Mouse (Mus musculus) CH12.LX (cell line): ENCODE measurements around the gene Plxnb2. TPM values are rescaled to one million over a fixed set of nuclear protein-coding genes. Genes with fewer than 3 reads are reported as not detected.

Experiments used
- DNase-seq: peaks from one replicate; pipeline ENCODE4 v3.0.0-alpha.2; 2013; ENCODE audit errors: extremely low read depth
- H3K27ac ChIP-seq: 2 replicates; pipeline ENCODE4 v1.5.1; 2012; ENCODE audit warnings: low read depth, mild to moderate bottlenecking, control low read depth, moderate library complexity; ENCODE audit not compliant: insufficient read depth
- H3K27me3 ChIP-seq: replicated peaks from 2 replicates; pipeline ENCODE3; 2012; ENCODE audit warnings: inconsistent platforms
- H3K36me3 ChIP-seq, 2 experiments: replicated peaks in 1 of 2; 2 replicates each; pipeline versions ENCODE3 to v1.6.1; 2012; ENCODE audit warnings: inconsistent platforms in 1 of 2, low read length in 1 of 2, mild to moderate bottlenecking in 1 of 2, mixed read lengths in 1 of 2, moderate library complexity in 1 of 2; ENCODE audit not compliant: control insufficient read depth in 1 of 2, insufficient read depth in 1 of 2
- H3K4me1 ChIP-seq, 2 experiments: 2 replicates each; pipeline ENCODE4 v1.6.1; 2012; ENCODE audit warnings: inconsistent platforms in 1 of 2, moderate library complexity in 1 of 2; ENCODE audit not compliant: insufficient read depth in 2 of 2, control insufficient read depth in 1 of 2
- H3K4me2 ChIP-seq: 2 replicates; pipeline ENCODE4 v1.6.1; 2012; ENCODE audit warnings: low read depth, mild to moderate bottlenecking, control low read depth; ENCODE audit not compliant: poor library complexity, insufficient read depth, severe bottlenecking
- H3K4me3 ChIP-seq, 3 experiments: fragments of 150-350 bp in 1 of 3; sonication (generic) in 1 of 3; replicated peaks in 1 of 3; 2 replicates each; pipeline versions ENCODE3 to v1.5.1; 2011 to 2012; ENCODE audit warnings: low read depth in 2 of 3, low read length in 2 of 3, mild to moderate bottlenecking in 2 of 3, moderate library complexity in 2 of 3, control low read depth in 1 of 3, improper control_type of control experiment in 1 of 3, inconsistent platforms in 1 of 3, mixed read lengths in 1 of 3; ENCODE audit not compliant: poor library complexity in 1 of 3
- H3K79me2 ChIP-seq: replicated peaks from 2 replicates; pipeline ENCODE4 v1.6.1; 2012; ENCODE audit warnings: mild to moderate bottlenecking, moderate library complexity; ENCODE audit not compliant: control insufficient read depth, poor library complexity, insufficient read depth, severe bottlenecking; ENCODE audit errors: extremely low read depth
- H3K9ac ChIP-seq: 2 replicates; pipeline ENCODE4 v1.6.1; 2012; ENCODE audit warnings: low read depth, mild to moderate bottlenecking, control low read depth, moderate library complexity; ENCODE audit not compliant: insufficient read depth
- H3K9me3 ChIP-seq: replicated peaks from 2 replicates; pipeline ENCODE3; 2012; ENCODE audit warnings: low read length, inconsistent platforms, mixed read lengths
- BHLHE40 ChIP-seq: IDR thresholded peaks from 2 replicates; pipeline ENCODE4 v1.6.1; 2011; ENCODE audit warnings: mild to moderate bottlenecking, low read depth, low read length, improper control_type of control experiment
- CHD2 ChIP-seq: IDR thresholded peaks from 2 replicates; pipeline ENCODE4 v1.6.1; 2011; ENCODE audit warnings: low read length, improper control_type of control experiment
- CTCF ChIP-seq, 2 experiments: IDR thresholded peaks in 1 of 2; conservative IDR thresholded peaks in 1 of 2; 2 replicates each; pipeline ENCODE4 v1.5.1; 2011 to 2012; ENCODE audit warnings: low read depth in 2 of 2, low read length in 2 of 2, improper control_type of control experiment in 1 of 2, inconsistent platforms in 1 of 2, mild to moderate bottlenecking in 1 of 2, moderate library complexity in 1 of 2
- ELF1 ChIP-seq: IDR thresholded peaks from 2 replicates; pipeline ENCODE4 v1.6.1; 2014; ENCODE audit warnings: low read depth, mild to moderate bottlenecking, inconsistent platforms, low read length, improper control_type of control experiment
- ETS1 ChIP-seq: conservative IDR thresholded peaks from 2 replicates; pipeline ENCODE4 v1.6.1; 2012; ENCODE audit warnings: low read depth, mild to moderate bottlenecking, inconsistent platforms, low read length, improper control_type of control experiment, moderate library complexity
- HCFC1 ChIP-seq: IDR thresholded peaks from 2 replicates; pipeline ENCODE4 v1.6.1; 2012; ENCODE audit warnings: low read depth, mild to moderate bottlenecking, inconsistent platforms, low read length, improper control_type of control experiment
- IRF4 ChIP-seq: IDR thresholded peaks from 2 replicates; pipeline ENCODE4 v1.6.1; 2014; ENCODE audit warnings: low read depth, mild to moderate bottlenecking, inconsistent platforms, low read length, improper control_type of control experiment
- JUN ChIP-seq: IDR thresholded peaks from 2 replicates; pipeline ENCODE4 v1.6.1; 2011; ENCODE audit warnings: low read depth, mild to moderate bottlenecking, low read length, improper control_type of control experiment, moderate library complexity; ENCODE audit not compliant: insufficient read depth
- KAT2A ChIP-seq: IDR thresholded peaks from 2 replicates; pipeline ENCODE4 v1.6.1; 2012; ENCODE audit warnings: low read length, improper control_type of control experiment, inconsistent platforms; ENCODE audit not compliant: insufficient replicate concordance
- MAFK ChIP-seq: IDR thresholded peaks from 2 replicates; pipeline ENCODE4 v1.6.1; 2011; ENCODE audit warnings: low read length, improper control_type of control experiment; ENCODE audit not compliant: insufficient replicate concordance
- MAX ChIP-seq: IDR thresholded peaks from 2 replicates; pipeline ENCODE4 v1.6.1; 2011; ENCODE audit warnings: low read length, improper control_type of control experiment
- MAZ ChIP-seq: IDR thresholded peaks from 2 replicates; pipeline ENCODE4 v1.6.1; 2012; ENCODE audit warnings: low read depth, mild to moderate bottlenecking, inconsistent platforms, low read length, improper control_type of control experiment, moderate library complexity
- MEF2A ChIP-seq: IDR thresholded peaks from 2 replicates; pipeline ENCODE4 v1.6.1; 2014; ENCODE audit warnings: low read depth, mild to moderate bottlenecking, inconsistent platforms, low read length, improper control_type of control experiment, borderline replicate concordance
- MXI1 ChIP-seq: IDR thresholded peaks from 2 replicates; pipeline ENCODE4 v1.6.1; 2011; ENCODE audit warnings: mild to moderate bottlenecking, low read depth, low read length, improper control_type of control experiment
- NELFE ChIP-seq: IDR thresholded peaks from 2 replicates; pipeline ENCODE4 v1.6.1; 2011; ENCODE audit warnings: low read depth, low read length, improper control_type of control experiment
- PAX5 ChIP-seq: IDR thresholded peaks from 2 replicates; pipeline ENCODE4 v1.6.1; 2012; ENCODE audit warnings: low read length, inconsistent platforms, mixed read lengths
- POLR2AphosphoS2 ChIP-seq: IDR thresholded peaks from 2 replicates; pipeline ENCODE4 v1.6.1; 2011; ENCODE audit warnings: low read depth, low read length, improper control_type of control experiment
- RAD21 ChIP-seq: IDR thresholded peaks from 2 replicates; pipeline ENCODE4 v1.6.1; 2011; ENCODE audit warnings: low read depth, mild to moderate bottlenecking, low read length, improper control_type of control experiment, moderate library complexity
- RCOR1 ChIP-seq: conservative IDR thresholded peaks from 2 replicates; pipeline ENCODE4 v1.6.1; 2012; ENCODE audit warnings: low read depth, mild to moderate bottlenecking, inconsistent platforms, low read length, improper control_type of control experiment
- SIN3A ChIP-seq: IDR thresholded peaks from 2 replicates; pipeline ENCODE4 v1.6.1; 2012; ENCODE audit warnings: low read length, improper control_type of control experiment, inconsistent platforms
- SMC3 ChIP-seq: IDR thresholded peaks from 2 replicates; pipeline ENCODE4 v1.6.1; 2011; ENCODE audit warnings: low read depth, low read length, improper control_type of control experiment
- TBP ChIP-seq: conservative IDR thresholded peaks from 2 replicates; pipeline ENCODE4 v1.6.1; 2011; ENCODE audit warnings: low read depth, low read length, improper control_type of control experiment
- TCF12 ChIP-seq: IDR thresholded peaks from 2 replicates; pipeline ENCODE4 v1.6.1; 2014; ENCODE audit warnings: low read depth, mild to moderate bottlenecking, inconsistent platforms, low read length, improper control_type of control experiment
- UBTF ChIP-seq: IDR thresholded peaks from 2 replicates; pipeline ENCODE4 v1.6.1; 2012; ENCODE audit warnings: low read depth, mild to moderate bottlenecking, inconsistent platforms, low read length, improper control_type of control experiment, moderate library complexity
- USF1 ChIP-seq: IDR thresholded peaks from 2 replicates; pipeline ENCODE4 v1.6.1; 2014; ENCODE audit warnings: low read depth, mild to moderate bottlenecking, inconsistent platforms, low read length, improper control_type of control experiment
- USF2 ChIP-seq: conservative IDR thresholded peaks from 2 replicates; pipeline ENCODE4 v1.6.1; 2011; ENCODE audit warnings: low read depth, low read length, improper control_type of control experiment
- ZC3H11A ChIP-seq: IDR thresholded peaks from 2 replicates; pipeline ENCODE4 v1.6.1; 2012; ENCODE audit warnings: low read depth, mild to moderate bottlenecking, inconsistent platforms, low read length, improper control_type of control experiment
- ZKSCAN1 ChIP-seq: IDR thresholded peaks from 2 replicates; pipeline ENCODE4 v1.6.1; 2012; ENCODE audit warnings: low read depth, inconsistent platforms, low read length, improper control_type of control experiment, borderline replicate concordance
- ZMIZ1 ChIP-seq: IDR thresholded peaks from 2 replicates; pipeline ENCODE4 v1.6.1; 2012; ENCODE audit warnings: low read depth, mild to moderate bottlenecking, inconsistent platforms, low read length, improper control_type of control experiment
- ZNF384 ChIP-seq: IDR thresholded peaks from 2 replicates; pipeline ENCODE4 v1.6.1; 2012; ENCODE audit warnings: low read depth, low read length, improper control_type of control experiment, inconsistent platforms
- dilution Hi-C: fragments of 300-500 bp; cut with MboI; formaldehyde crosslinking; loops from 2 replicates; pipeline ENCODE4 v1.14.3; 2020; ENCODE audit warnings: low sequenced_read_pairs; ENCODE audit not compliant: extremely low pct_unique_long_range_greater_than_20kb, extremely low pct_ligation_motif_present
- in situ Hi-C: fragments of 300-500 bp; cut with MboI; formaldehyde crosslinking; loops from 3 replicates; pipeline ENCODE4 v1.14.3; 2019; ENCODE audit warnings: low sequenced_read_pairs, low pct_ligation_motif_present, low pct_unique_long_range_greater_than_20kb, mixed read lengths
- polyA plus RNA-seq: library from polyadenylated mRNA; unstranded; fragments of >175 nt; gene quantifications from 2 replicates; pipeline ENCODE4 v1.2.1, GENCODE M21; 2012; ENCODE audit warnings: low read depth; ENCODE audit not compliant: insufficient read length
- total RNA-seq, 2 experiments: library from RNA; depleted of rRNA; stranded (reverse); fragments of 300-350 nt in 1 of 2; fragments of >200 nt in 1 of 2; gene quantifications; 2 replicates each; pipeline ENCODE4 v1.2.3; 2012 to 2014

Plxnb2 gene
- total and polyA plus RNA-seq, 3 experiments = 2.9 to 51.5 (median 4.5) TPM

GRCm38 (mm10) chr15:89177576-89178259 is 2.9 kb downstream of the Plxnb2 start:
- peaks cover 1% of the 10 kb centered on the region for H3K27me3 ChIP-seq
- peak overlapping the region; percentile 38; the same call in 1 of the 2 replicates for H3K27ac ChIP-seq
- dilution Hi-C loops (no loop called here), in situ Hi-C loops (no loop called here)
- peak overlapping the region; percentile 11; the same call in 1 of the 2 replicates for H3K9ac ChIP-seq
- 0 out of 2 replicates have a peak, but pooled peaks cover 3% of the 10 kb centered on the region for H3K79me2 ChIP-seq
- peak; percentile 52 for DNase-seq
- H3K9me3 ChIP-seq = peaks cover 8% of the 10 kb centered on the region
- H3K4me1 ChIP-seq = peaks cover 22 to 59% of the 10 kb centered on the region in 2 experiments
- H3K36me3 ChIP-seq = peaks cover 0 to 14% of the 10 kb centered on the region in 2 experiments
- H3K4me2 ChIP-seq = peak overlapping the region; percentile 92
- peak overlapping the region in 1 of 3 experiments; percentile 77 for H3K4me3 ChIP-seq
- TF ChIP-seq TCF12 (no peak), CHD2 (no peak), PAX5 (no peak), ETS1 (no peak; the same call in 1 of the 2 replicates), RAD21 (no peak), BHLHE40 (peak; percentile 59), JUN (no peak), MEF2A (0 out of 2 replicates have a peak, but pooled peaks have one; percentile 18), ZNF384 (no peak), MXI1 (0 out of 2 replicates have a peak, but pooled peaks have one; percentile 30), ZMIZ1 (no peak), MAFK (no peak), POLR2AphosphoS2 (no peak), UBTF (0 out of 2 replicates have a peak, but pooled peaks have one; percentile 2), CTCF (conservative IDR thresholded peaks at IDR 0.05 in 1 of 2, IDR thresholded peaks at IDR 0.05 in 1 of 2; ENCODE audit: low read depth in 2 of 2, low read length in 2 of 2) (no peak), MAX (no peak), ZKSCAN1 (no peak), USF1 (no peak), RCOR1 (no peak), TBP (no peak), USF2 (no peak), HCFC1 (no peak), KAT2A (no peak), IRF4 (peak; percentile 65), SMC3 (no peak), SIN3A (no peak), ELF1 (no peak), ZC3H11A (no peak), NELFE (no peak), MAZ (peak; percentile 34; the same call in 1 of the 2 replicates)
